ENCODE assay signal across 10 mouse cellular contexts in the genomic region with DNA sequence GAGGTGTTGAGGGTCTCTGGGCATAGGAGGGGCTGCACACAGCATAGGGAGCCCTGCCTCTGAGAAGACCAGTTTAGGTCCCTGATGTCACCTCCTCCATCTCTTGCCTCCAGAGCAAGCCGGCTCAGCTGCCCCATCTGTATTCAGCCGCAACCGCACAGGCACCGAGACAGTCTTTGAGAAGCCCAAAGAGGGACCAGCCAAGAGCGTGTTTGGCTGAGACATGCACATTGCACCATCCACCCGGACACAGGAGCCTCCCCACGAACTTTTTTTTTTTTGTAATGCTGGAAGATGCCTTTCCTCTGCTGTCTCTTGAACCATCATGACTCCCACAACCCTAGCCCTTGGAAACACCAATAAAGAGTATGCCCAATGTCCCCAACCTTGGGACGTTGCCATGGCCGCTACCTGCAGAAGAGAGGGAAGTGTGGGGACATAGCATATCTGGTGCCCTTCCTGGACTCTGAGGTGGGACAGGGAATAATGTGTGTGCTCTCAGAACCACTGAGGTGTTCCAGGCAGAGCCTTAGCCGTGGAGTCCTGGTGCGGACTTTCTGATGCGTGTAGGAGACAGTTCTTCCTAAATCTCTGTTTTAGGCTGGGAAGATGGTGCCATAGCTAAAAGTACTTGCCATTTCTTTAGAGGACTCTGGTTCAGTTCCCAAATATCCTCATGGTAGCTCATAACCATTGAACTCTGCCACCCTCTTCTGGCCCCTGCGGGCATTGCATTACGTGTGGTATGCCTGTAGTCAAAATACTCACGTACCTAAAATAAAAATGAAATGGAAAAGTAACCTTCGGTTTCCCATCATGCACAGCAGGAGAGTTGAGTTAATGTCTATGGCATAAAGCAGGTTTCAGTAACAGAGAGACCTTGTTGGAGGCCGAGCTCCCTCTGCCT. TPM values are rescaled to one million over a fixed set of nuclear protein-coding genes. Genes with fewer than 3 reads are reported as not detected.
DNase-seq lines count a peak whose midpoint lies in the region; ATAC-seq and TF ChIP-seq lines count a peak whose summit lies in the region.
"Had no signal": no experiment of that assay in that cellular context is flagged by ENCODE, and none has a peak within 500 bp of the region (broad histone marks: within the 10 kb centered on the region; RNA-seq: fewer than 3 reads in every experiment).

No protein-coding gene starts in this region.

- TF ChIP-seq POLR2A in thymus, adult 2 months (IDR thresholded peaks at IDR 0.05; ENCODE audit: control insufficient read depth, extremely low read depth, insufficient read depth, low read length, poor library complexity), result no peak

- no peak for TF ChIP-seq CTCF in thymus, adult 2 months (IDR thresholded peaks at IDR 0.05; ENCODE audit: borderline replicate concordance, control insufficient read depth, extremely low read depth, insufficient read depth, low read length, poor library complexity)

- peaks cover 9% of the 10 kb centered on the region for H3K36me3 ChIP-seq in hindbrain, embryonic 10.5 days
- H3K36me3 ChIP-seq in hindbrain, embryonic 16.5 days (ENCODE audit: control insufficient read depth, insufficient read depth, low read length), result no peaks in the 10 kb centered on the region; the same call in 1 of the 2 replicates
- H3K36me3 ChIP-seq in thymus, adult 2 months (ENCODE audit: control insufficient read depth, insufficient read depth, low read length), result no peaks in the 10 kb centered on the region
- H3K36me3 ChIP-seq in neural tube, embryonic 15.5 days, result peaks cover 6% of the 10 kb centered on the region; the same call in 1 of the 2 replicates
- H3K36me3 ChIP-seq: hindbrain, embryonic 15.5 days had no signal

- WGBS in hindbrain, embryonic 10.5 days, result 85% methylated on average over 17 of the region's 17 CpGs
- 87% methylated on average over 17 of the region's 17 CpGs for WGBS in hindbrain, embryonic 16.5 days
- whole genome bisulfite sequencing in thymus, adult 2 months, result 80% methylated on average over 17 of the region's 17 CpGs
- WGBS in neural tube, embryonic 15.5 days, result 87% methylated on average over 17 of the region's 17 CpGs

- no peak overlapping the region for H3K4me3 ChIP-seq in hindbrain, embryonic 10.5 days
- no peak overlapping the region for H3K4me3 ChIP-seq in hindbrain, embryonic 16.5 days (ENCODE audit: low read length)
- H3K4me3 ChIP-seq in thymus, adult 2 months (ENCODE audit: control insufficient read depth, insufficient read depth, low read length), result no peak overlapping the region
- no peak overlapping the region for H3K4me3 ChIP-seq in neural tube, embryonic 15.5 days (replicated peaks)
- H3K4me3 ChIP-seq: hindbrain, embryonic 15.5 days had no signal

- no peak overlapping the region for H3K9ac ChIP-seq in hindbrain, embryonic 16.5 days (ENCODE audit: low read depth, low read length)
- H3K9ac ChIP-seq in neural tube, embryonic 15.5 days (replicated peaks), result no peak overlapping the region
- H3K9ac ChIP-seq: hindbrain, embryonic 15.5 days had no signal

- DNase-seq in hindbrain, embryonic 10.5 days (ENCODE audit: low spot score), result peak; percentile 28
- DNase-seq in thymus, adult 2 months, result peak; percentile 35
- no peak for DNase-seq in thymus, adult 18-20 months
- peak; percentile 57 for DNase-seq in cerebellum, adult 9-11 months
- peak; percentile 82 for DNase-seq in heart, postnatal 4 days

- H3K4me2 ChIP-seq in hindbrain, embryonic 16.5 days (ENCODE audit: low read length), result no peak overlapping the region
- no peak overlapping the region for H3K4me2 ChIP-seq in neural tube, embryonic 15.5 days
- H3K4me2 ChIP-seq: hindbrain, embryonic 15.5 days had no signal

- H3K27me3 ChIP-seq in hindbrain, embryonic 10.5 days (ENCODE audit: insufficient read depth, poor library complexity, severe bottlenecking), result no peaks in the 10 kb centered on the region
- H3K27me3 ChIP-seq in hindbrain, embryonic 16.5 days (replicated peaks; ENCODE audit: control insufficient read depth, insufficient read depth, low read length), result no peaks in the 10 kb centered on the region
- no peaks in the 10 kb centered on the region for H3K27me3 ChIP-seq in thymus, adult 2 months (ENCODE audit: control insufficient read depth, insufficient read depth, low read length)
- no peaks in the 10 kb centered on the region for H3K27me3 ChIP-seq in neural tube, embryonic 15.5 days (replicated peaks)
- H3K27me3 ChIP-seq: hindbrain, embryonic 15.5 days had no signal

- no peak overlapping the region for H3K27ac ChIP-seq in hindbrain, embryonic 10.5 days
- no peak overlapping the region for H3K27ac ChIP-seq in hindbrain, embryonic 16.5 days (ENCODE audit: low read depth, low read length)
- H3K27ac ChIP-seq in thymus, adult 2 months (ENCODE audit: control insufficient read depth, insufficient read depth, low read length), result no peak overlapping the region
- no peak overlapping the region for H3K27ac ChIP-seq in neural tube, embryonic 15.5 days (replicated peaks)
- H3K27ac ChIP-seq: hindbrain, embryonic 15.5 days had no signal

- ATAC-seq in hindbrain, embryonic 16.5 days, result no peak
- ATAC-seq in megakaryocyte, adult 5-6 weeks (ENCODE audit: poor library complexity, severe bottlenecking), result peak; percentile 77
- ATAC-seq in neural tube, embryonic 15.5 days (ENCODE audit: low FRiP score), result no peak

- H3K4me1 ChIP-seq in hindbrain, embryonic 10.5 days (replicated peaks), result peaks cover 20% of the 10 kb centered on the region
- no peaks in the 10 kb centered on the region for H3K4me1 ChIP-seq in hindbrain, embryonic 16.5 days (ENCODE audit: control insufficient read depth, insufficient read depth, low read depth, low read length)
- H3K4me1 ChIP-seq in thymus, adult 2 months (replicated peaks; ENCODE audit: control insufficient read depth, insufficient read depth, low read length), result no peaks in the 10 kb centered on the region
- no peaks in the 10 kb centered on the region for H3K4me1 ChIP-seq in neural tube, embryonic 15.5 days
- H3K4me1 ChIP-seq: hindbrain, embryonic 15.5 days had no signal

- no peaks in the 10 kb centered on the region for H3K9me3 ChIP-seq in hindbrain, embryonic 10.5 days
- no peaks in the 10 kb centered on the region for H3K9me3 ChIP-seq in hindbrain, embryonic 16.5 days (ENCODE audit: control insufficient read depth, low read length)
- no peaks in the 10 kb centered on the region for H3K9me3 ChIP-seq in neural tube, embryonic 15.5 days (replicated peaks)
- H3K9me3 ChIP-seq: hindbrain, embryonic 15.5 days had no signal

RNA-seq across cellular contexts. Expression of a gene that starts 2.1 kb away (rescaled TPM):
- polyA plus RNA-seq in hindbrain, embryonic 10.5 days (2016; fragmentation: Nextera tagmentation; extraction: Ambion mirVana), result 0.29 and 0.39 TPM in 2 replicates
- polyA plus RNA-seq in hindbrain, embryonic 16.5 days (2015; fragmentation: Nextera tagmentation; extraction: Ambion mirVana), result 1.3 and 2.6 TPM in 2 replicates
- polyA plus RNA-seq in thymus, adult 2 months (2012; rRNA removed), result 3.1 TPM in 2 replicates
- 1 to 10 TPM; 6.9 to 7.3 TPM for total RNA-seq in heart, postnatal 4 days (2021)
- 0.91 and 1.8 TPM in 2 replicates for total RNA-seq in megakaryocyte, adult 5-6 weeks (2015)
- 0.16 TPM in 1 of 2 replicates, not detected in the other for total RNA-seq in megakaryocyte, adult 5-6 weeks (2017)
- polyA plus RNA-seq in neural tube, embryonic 15.5 days (2015; fragmentation: Nextera tagmentation; extraction: Ambion mirVana), result 3.0 TPM in 2 replicates

RNA-seq across cellular contexts. Expression of a gene that starts 5.2 kb away (rescaled TPM):
- polyA plus RNA-seq in hindbrain, embryonic 10.5 days (2016; fragmentation: Nextera tagmentation; extraction: Ambion mirVana), result not detected in 2 replicates
- not detected in 2 replicates for polyA plus RNA-seq in hindbrain, embryonic 16.5 days (2015; fragmentation: Nextera tagmentation; extraction: Ambion mirVana)
- polyA plus RNA-seq in thymus, adult 2 months (2012; rRNA removed), result 1.4 and 3.6 TPM in 2 replicates
- total RNA-seq in heart, postnatal 4 days (2021), result 1 to 10 TPM; 1.6 to 2.5 TPM
- total RNA-seq in megakaryocyte, adult 5-6 weeks (2015), result not detected in 2 replicates
- not detected in 2 replicates for total RNA-seq in megakaryocyte, adult 5-6 weeks (2017)
- polyA plus RNA-seq in neural tube, embryonic 15.5 days (2015; fragmentation: Nextera tagmentation; extraction: Ambion mirVana), result 0.08 and 0.18 TPM in 2 replicates
- polyA plus RNA-seq: hindbrain, embryonic 15.5 days; neural tube, embryonic 11.5 days had no signal

RNA-seq across cellular contexts. Expression of a gene that starts 42.5 kb away (rescaled TPM):
- polyA plus RNA-seq in hindbrain, embryonic 10.5 days (2016; fragmentation: Nextera tagmentation; extraction: Ambion mirVana), result 0.37 and 0.49 TPM in 2 replicates
- 3.8 and 4.7 TPM in 2 replicates for polyA plus RNA-seq in hindbrain, embryonic 16.5 days (2015; fragmentation: Nextera tagmentation; extraction: Ambion mirVana)
- 0.19 and 0.66 TPM in 2 replicates for polyA plus RNA-seq in thymus, adult 2 months (2012; rRNA removed)
- under 1 TPM; 0.55 to 0.74 TPM for total RNA-seq in heart, postnatal 4 days (2021)
- total RNA-seq in megakaryocyte, adult 5-6 weeks (2015), result not detected in 2 replicates
- total RNA-seq in megakaryocyte, adult 5-6 weeks (2017), result not detected in 2 replicates
- 1.6 and 1.7 TPM in 2 replicates for polyA plus RNA-seq in neural tube, embryonic 15.5 days (2015; fragmentation: Nextera tagmentation; extraction: Ambion mirVana)
- polyA plus RNA-seq: neural tube, embryonic 11.5 days had no signal

RNA-seq across cellular contexts. Expression of a gene that starts 55.7 kb away (rescaled TPM):
- polyA plus RNA-seq in hindbrain, embryonic 10.5 days (2016; fragmentation: Nextera tagmentation; extraction: Ambion mirVana), result 22.4 and 26.3 TPM in 2 replicates
- polyA plus RNA-seq in hindbrain, embryonic 16.5 days (2015; fragmentation: Nextera tagmentation; extraction: Ambion mirVana), result 19.6 and 21.9 TPM in 2 replicates
- polyA plus RNA-seq in thymus, adult 2 months (2012; rRNA removed), result 20.1 and 27.6 TPM in 2 replicates
- total RNA-seq in heart, postnatal 4 days (2021), result 10 to 100 TPM; 14.4 to 14.7 TPM
- total RNA-seq in megakaryocyte, adult 5-6 weeks (2015), result 7.9 and 9.0 TPM in 2 replicates
- 12.0 and 12.2 TPM in 2 replicates for total RNA-seq in megakaryocyte, adult 5-6 weeks (2017)
- polyA plus RNA-seq in neural tube, embryonic 15.5 days (2015; fragmentation: Nextera tagmentation; extraction: Ambion mirVana), result 23.0 and 25.2 TPM in 2 replicates

Comparison
In these comparisons a context has a peak if more than half of its experiments do, and no peak if none do; other contexts are left out.
1. DNase-seq: peak in hindbrain, embryonic 10.5 days (single experiment), thymus, adult 2 months (single experiment), cerebellum, adult 9-11 months (single experiment) and heart, postnatal 4 days (single experiment); none in thymus, adult 18-20 months (0 of 2).